Mouse (Mus musculus) forebrain, embryonic 14.5 days (tissue): ENCODE results near the gene Tmem254b. TPM values are rescaled to one million over a fixed set of nuclear protein-coding genes. Genes with fewer than 3 reads are reported as not detected.
"Not testable (repeated sequence)": the region's sequence is repeated elsewhere in the genome, so short reads cannot be mapped to it uniquely, and the experiment has no call there.

Source experiments
- ATAC-seq: fragments of 200-750 bp; cut with Nextera tagmentation; 2 replicates; pipeline ENCODE4 v1.8.0; 2017; ENCODE audit warnings: mild to moderate bottlenecking, moderate library complexity
- DNase-seq: peaks from one replicate; pipeline ENCODE4 v3.0.0-alpha.2; 2015; ENCODE audit warnings: low spot score
- H3K27ac ChIP-seq: fragments of 300-500 bp; sonication (generic); 2 replicates; pipeline ENCODE4 v1.5.1; 2014; ENCODE audit warnings: low read depth, mild to moderate bottlenecking, control low read depth, low read length, moderate library complexity
- H3K27me3 ChIP-seq: fragments of 300-500 bp; sonication (generic); replicated peaks from 2 replicates; pipeline ENCODE4 v1.6.1; 2014; ENCODE audit warnings: low read length, control low read depth, mixed read lengths; ENCODE audit not compliant: control insufficient read depth, insufficient read depth
- H3K36me3 ChIP-seq: fragments of 300-500 bp; sonication (generic); 2 replicates; pipeline ENCODE4 v1.6.1; 2014; ENCODE audit warnings: low read length, control low read depth; ENCODE audit not compliant: control insufficient read depth, insufficient read depth
- H3K4me1 ChIP-seq: fragments of 300-500 bp; sonication (generic); 2 replicates; pipeline ENCODE4 v1.6.1; 2014; ENCODE audit warnings: antibody characterized with exemption, low read length, control low read depth; ENCODE audit not compliant: control insufficient read depth, insufficient read depth
- H3K4me2 ChIP-seq: fragments of 300-500 bp; sonication (generic); 2 replicates; pipeline ENCODE4 v1.6.1; 2014; ENCODE audit warnings: mild to moderate bottlenecking, control low read depth, low read length
- H3K4me3 ChIP-seq: fragments of 300-500 bp; sonication (generic); 2 replicates; pipeline ENCODE4 v1.5.1; 2014; ENCODE audit warnings: low read depth, low read length, control low read depth
- H3K9ac ChIP-seq: fragments of 300-500 bp; sonication (generic); 2 replicates; pipeline ENCODE4 v1.6.1; 2014; ENCODE audit warnings: mild to moderate bottlenecking, low read length, control low read depth, moderate library complexity
- H3K9me3 ChIP-seq: fragments of 300-500 bp; sonication (generic); replicated peaks from 2 replicates; pipeline ENCODE4 v1.6.1; 2016; ENCODE audit warnings: low read length, control low read depth, mixed read lengths; ENCODE audit not compliant: control insufficient read depth
- WGBS: fragments of 180-500 bp; shearing (Covaris S2); extraction: QIAGEN DNeasy Blood & Tissue Kit; methylation state at CpG from one replicate; pipeline ENCODE4 v1.1.7; 2014; 5-methylcytosine and 5-hydroxymethylcytosine counted together
- polyA plus RNA-seq: library from polyadenylated mRNA; unstranded; fragments of >200 nt; fragmentation: Nextera tagmentation; extraction: Ambion mirVana; gene quantifications from 2 replicates; pipeline ENCODE4 v1.2.1, GENCODE M21; 2014

The Tmem254b gene
- 15.0 and 28.6 TPM in 2 replicates for polyA plus RNA-seq

- not testable (repeated sequence) for H3K9ac ChIP-seq, H3K4me3 ChIP-seq, H3K27me3 ChIP-seq, H3K4me1 ChIP-seq, H3K36me3 ChIP-seq, DNase-seq, H3K27ac ChIP-seq, H3K9me3 ChIP-seq, H3K4me2 ChIP-seq
- peak; percentile 92 for ATAC-seq
- no CpG with 5 or more reads among the region's 10 CpGs for WGBS
Measured at GRCm38 (mm10) chr14:26206926-26207247, at the start of gene Tmem254b. Tmem254b (minus strand) TSS chr14:26207041.

- DNase-seq, H3K36me3 ChIP-seq, H3K4me3 ChIP-seq, H3K27ac ChIP-seq, H3K4me1 ChIP-seq, H3K9me3 ChIP-seq, H3K9ac ChIP-seq, ATAC-seq, H3K4me2 ChIP-seq, H3K27me3 ChIP-seq: not testable (repeated sequence)
- no CpG with 5 or more reads among the region's 2 CpGs for WGBS
Measured at GRCm38 (mm10) chr14:26237183-26237582, 30.3 kb upstream of the Tmem254b start.

DNA sequence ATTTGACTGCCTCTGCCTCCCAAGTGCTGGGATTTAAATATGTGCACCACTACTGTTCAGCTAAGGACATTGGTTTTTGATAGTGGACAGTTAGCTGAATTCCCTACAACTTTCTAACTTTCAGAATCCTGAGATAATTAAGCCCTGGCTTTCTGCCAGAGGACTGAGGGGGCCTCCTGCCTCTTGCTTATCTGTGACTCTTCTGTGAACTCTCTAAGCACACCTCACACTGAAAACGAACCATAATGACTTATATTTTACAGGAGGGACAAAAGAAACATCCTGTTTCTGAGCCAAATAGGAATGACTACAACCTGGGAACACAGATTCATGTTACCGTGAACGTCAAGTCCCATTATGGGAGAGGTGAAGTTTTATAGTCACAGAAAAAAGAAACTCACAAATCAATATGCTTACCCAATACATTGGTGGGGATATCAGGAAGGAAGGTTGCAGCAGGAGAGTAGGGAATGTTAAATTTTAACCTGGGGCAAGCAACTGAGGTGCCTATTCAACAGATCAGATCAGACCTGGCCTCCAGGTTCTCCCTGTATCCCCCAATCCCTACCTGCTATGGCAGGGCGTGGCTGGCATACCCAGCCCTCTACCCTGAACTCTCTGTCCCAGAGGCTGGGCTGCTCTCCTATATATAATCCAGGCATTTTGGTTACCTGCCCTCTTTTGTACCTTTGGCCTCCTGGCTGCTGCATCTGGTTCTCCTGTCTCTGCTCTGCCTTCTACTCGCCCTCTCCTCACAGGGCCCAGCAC, 9.6 kb upstream of the Tmem254b start:
- H3K36me3 ChIP-seq, H3K4me2 ChIP-seq, H3K4me1 ChIP-seq, H3K4me3 ChIP-seq, H3K9me3 ChIP-seq, H3K9ac ChIP-seq, H3K27me3 ChIP-seq, DNase-seq, H3K27ac ChIP-seq, ATAC-seq: not testable (repeated sequence)
- no CpG with 5 or more reads among the region's 5 CpGs for WGBS

- H3K27ac ChIP-seq, H3K27me3 ChIP-seq, DNase-seq, H3K9me3 ChIP-seq, H3K4me3 ChIP-seq, H3K4me1 ChIP-seq, H3K36me3 ChIP-seq, H3K4me2 ChIP-seq, H3K9ac ChIP-seq: not testable (repeated sequence)
- peak; percentile 94 for ATAC-seq
- WGBS: no CpG with 5 or more reads among the region's 44 CpGs
Measured at GRCm38 (mm10) chr14:26206197-26206925, 480 bp downstream of the Tmem254b start.

DNA sequence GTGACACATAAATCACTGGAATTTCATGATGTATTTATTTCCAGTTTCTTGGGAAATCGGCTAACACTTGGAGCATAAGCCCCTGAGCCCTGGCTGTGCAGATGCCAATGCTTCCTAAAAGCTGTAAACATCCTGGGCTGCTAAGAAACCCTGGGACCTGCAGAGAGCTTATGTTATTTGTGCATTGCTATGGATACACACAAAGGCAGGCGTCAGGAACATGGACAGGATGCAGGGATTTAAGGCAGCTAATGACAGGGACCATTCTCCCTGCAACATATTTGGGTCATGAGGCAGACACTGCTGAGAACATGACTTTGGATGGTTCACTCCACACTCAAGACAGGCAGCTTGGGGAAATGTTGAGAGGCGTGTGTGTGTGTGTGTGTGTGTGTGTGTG, 9.0 kb downstream of the Tmem254b start:
- not testable (repeated sequence) for H3K27ac ChIP-seq, H3K36me3 ChIP-seq, ATAC-seq, H3K9me3 ChIP-seq, H3K4me3 ChIP-seq, H3K4me1 ChIP-seq, H3K9ac ChIP-seq, H3K27me3 ChIP-seq, DNase-seq, H3K4me2 ChIP-seq
- no CpG with 5 or more reads among the region's 3 CpGs for WGBS

DNA sequence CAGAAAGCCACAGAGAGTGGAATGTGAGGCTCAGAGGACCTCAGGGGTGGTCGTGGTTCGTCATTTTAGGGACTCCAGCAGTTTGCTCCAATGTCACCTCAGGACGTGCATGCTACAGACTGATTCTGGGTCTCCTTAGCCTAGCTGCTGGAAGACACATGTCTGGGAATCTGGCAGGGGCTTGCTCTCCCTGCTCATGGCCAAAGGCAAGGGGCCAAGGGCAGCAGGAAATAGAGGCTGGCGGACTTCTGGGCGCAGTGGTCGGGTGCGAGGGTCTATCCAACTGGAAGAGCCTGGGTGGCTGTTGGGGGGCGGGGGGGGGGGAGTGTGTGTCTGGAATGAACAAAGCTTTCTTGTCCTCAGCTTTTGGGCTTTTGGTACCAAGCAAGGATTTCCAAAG, 18.5 kb downstream of the Tmem254b start:
- not testable (repeated sequence) for H3K9me3 ChIP-seq, H3K9ac ChIP-seq

DNA sequence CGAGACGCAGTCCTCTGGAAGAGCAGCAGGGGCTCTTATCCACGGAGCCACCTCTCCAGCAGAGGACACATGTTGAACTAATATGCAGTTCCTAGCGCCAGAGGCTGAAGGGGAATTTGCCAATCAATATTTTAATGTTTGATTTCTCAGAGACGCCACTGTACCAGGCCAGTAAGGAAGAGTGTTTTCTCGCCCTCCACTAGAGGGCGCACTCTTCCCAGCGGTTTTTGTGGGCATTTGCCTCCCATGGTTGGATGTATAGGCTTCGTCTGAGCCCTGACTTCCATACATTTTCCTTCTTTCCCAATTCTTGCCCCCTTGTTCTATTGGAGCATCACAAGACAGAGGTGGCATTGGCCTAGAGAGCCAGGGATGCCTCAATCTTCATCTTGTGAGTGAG, 20.2 kb downstream of the Tmem254b start:
- not testable (repeated sequence) for H3K27me3 ChIP-seq, H3K9ac ChIP-seq, H3K36me3 ChIP-seq, DNase-seq, ATAC-seq, H3K4me3 ChIP-seq, H3K4me1 ChIP-seq, H3K4me2 ChIP-seq, H3K9me3 ChIP-seq, H3K27ac ChIP-seq
- no CpG with 5 or more reads among the region's 9 CpGs for WGBS

More for the DNA sequence above, 18.5 kb downstream of the Tmem254b start:
- H3K4me3 ChIP-seq, H3K4me1 ChIP-seq, ATAC-seq, H3K27me3 ChIP-seq, H3K36me3 ChIP-seq, H3K4me2 ChIP-seq, DNase-seq, H3K27ac ChIP-seq: not testable (repeated sequence)
- no CpG with 5 or more reads among the region's 8 CpGs for WGBS

DNA sequence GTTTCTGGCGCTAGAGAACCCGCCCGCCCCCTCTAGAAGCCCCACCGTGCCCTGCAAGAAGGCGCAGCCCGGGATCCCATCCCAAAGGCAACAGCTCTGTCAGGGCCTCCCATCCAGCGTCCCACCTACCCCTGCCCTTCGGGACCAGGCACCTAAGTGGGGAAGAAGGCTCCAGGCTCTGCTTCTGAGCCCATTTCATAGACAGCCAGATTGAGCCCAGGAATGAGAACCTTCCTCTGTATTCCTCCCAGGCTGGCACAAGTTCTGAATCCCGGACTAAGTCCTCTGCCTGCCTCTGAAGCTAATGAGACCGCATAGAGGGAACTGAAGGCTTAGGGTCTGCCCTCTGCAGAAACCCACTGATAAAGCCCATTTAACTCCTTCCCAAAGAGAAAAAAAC, 24.5 kb downstream of the Tmem254b start, which contains the start of gene Plac9b:
Gene Plac9b, minus strand, starts transcription at position 101 of the 400 bp plus-strand sequence.
- H3K27ac ChIP-seq, ATAC-seq, H3K9ac ChIP-seq, H3K27me3 ChIP-seq, H3K4me2 ChIP-seq, H3K36me3 ChIP-seq, H3K4me1 ChIP-seq, DNase-seq, H3K9me3 ChIP-seq, H3K4me3 ChIP-seq: not testable (repeated sequence)
- WGBS: no CpG with 5 or more reads among the region's 10 CpGs

GRCm38 (mm10) chr14:26181660-26182059, 25.2 kb downstream of the Tmem254b start:
- H3K27me3 ChIP-seq, H3K27ac ChIP-seq, H3K4me3 ChIP-seq, H3K36me3 ChIP-seq, H3K4me1 ChIP-seq, ATAC-seq, DNase-seq, H3K4me2 ChIP-seq, H3K9ac ChIP-seq, H3K9me3 ChIP-seq: not testable (repeated sequence)
- no CpG with 5 or more reads among the region's 10 CpGs for WGBS
